Mouse (Mus musculus): ENCODE data around the gene Bin2. TPM values are rescaled to one million over a fixed set of nuclear protein-coding genes. Genes with fewer than 3 reads are reported as not detected.

The Bin2 gene
- polyA plus RNA-seq, 1 experiment from 2014 or later: 1.4 TPM

GRCm38 (mm10) chr15:100686989-100687388 lies 17.6 kb upstream of the Bin2 start:
- no peak for ATAC-seq
- H3K27me3 ChIP-seq (ENCODE audit: control insufficient read depth, insufficient read depth, low read depth, low read length): no peaks in the 10 kb centered on the region
- no peak overlapping the region for H3K4me3 ChIP-seq (ENCODE audit: low read depth, low read length)
- H3K4me1 ChIP-seq (ENCODE audit: control insufficient read depth, insufficient read depth, low read length): no peaks in the 10 kb centered on the region
- no peak overlapping the region for H3K4me2 ChIP-seq (ENCODE audit: low read length)
- no peak overlapping the region for H3K27ac ChIP-seq (ENCODE audit: low read length)
- H3K36me3 ChIP-seq (ENCODE audit: control insufficient read depth, insufficient read depth, low read length): no peaks in the 10 kb centered on the region
- H3K9ac ChIP-seq (ENCODE audit: low read depth, low read length): no peak overlapping the region
- WGBS: 66% methylated on average over 12 of the region's 12 CpGs
- peaks cover 6% of the 10 kb centered on the region; the same call in 1 of the 2 replicates for H3K9me3 ChIP-seq (replicated peaks; ENCODE audit: control insufficient read depth, low read length, poor library complexity, severe bottlenecking)

GRCm38 (mm10) chr15:100686434-100686833 lies 17.1 kb upstream of the Bin2 start:
- Histone ChIP-seq H3K9me3 (replicated peaks; ENCODE audit: control insufficient read depth, low read length, poor library complexity, severe bottlenecking) (peaks cover 6% of the 10 kb centered on the region; the same call in 1 of the 2 replicates), H3K36me3 (ENCODE audit: control insufficient read depth, insufficient read depth, low read length) (no peaks in the 10 kb centered on the region), H3K4me2 (ENCODE audit: low read length) (no peak overlapping the region), H3K9ac (ENCODE audit: low read depth, low read length) (no peak overlapping the region), H3K4me3 (ENCODE audit: low read depth, low read length) (no peak overlapping the region), H3K4me1 (ENCODE audit: control insufficient read depth, insufficient read depth, low read length) (no peaks in the 10 kb centered on the region), H3K27me3 (ENCODE audit: control insufficient read depth, insufficient read depth, low read depth, low read length) (no peaks in the 10 kb centered on the region), H3K27ac (ENCODE audit: low read length) (no peak overlapping the region)
- ATAC-seq: no peak
- WGBS: 79% methylated on average over 6 of the region's 6 CpGs

DNA sequence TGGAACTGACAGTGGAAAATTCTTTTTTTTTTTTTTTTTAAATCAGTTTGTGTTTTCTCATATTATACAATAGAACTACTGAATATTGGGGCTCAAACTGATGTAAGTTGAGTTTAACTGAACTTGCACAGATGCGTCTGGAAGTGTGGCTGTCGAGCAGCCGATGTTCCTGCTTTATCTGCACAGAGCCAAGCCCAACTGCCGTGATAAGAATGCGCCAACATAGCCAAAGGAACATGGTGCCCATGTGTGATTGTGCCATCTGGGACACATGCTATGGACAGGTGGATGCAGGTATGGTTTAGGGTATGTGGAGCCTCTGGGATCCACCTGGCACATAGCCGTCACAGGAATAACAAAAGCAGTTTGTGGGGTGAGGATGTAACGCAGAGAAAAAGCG lies 16.5 kb upstream of the Bin2 start:
- no peaks in the 10 kb centered on the region for H3K36me3 ChIP-seq (ENCODE audit: control insufficient read depth, insufficient read depth, low read length)
- no peak overlapping the region for H3K27ac ChIP-seq (ENCODE audit: low read length)
- H3K9ac ChIP-seq (ENCODE audit: low read depth, low read length): no peak overlapping the region
- no peak for ATAC-seq
- H3K4me3 ChIP-seq (ENCODE audit: low read depth, low read length): no peak overlapping the region
- peaks cover 6% of the 10 kb centered on the region; the same call in 1 of the 2 replicates for H3K9me3 ChIP-seq (replicated peaks; ENCODE audit: control insufficient read depth, low read length, poor library complexity, severe bottlenecking)
- H3K4me2 ChIP-seq (ENCODE audit: low read length): no peak overlapping the region
- WGBS: 90% methylated on average over 8 of the region's 8 CpGs
- H3K27me3 ChIP-seq (ENCODE audit: control insufficient read depth, insufficient read depth, low read depth, low read length): no peaks in the 10 kb centered on the region
- H3K4me1 ChIP-seq (ENCODE audit: control insufficient read depth, insufficient read depth, low read length): no peaks in the 10 kb centered on the region

- no peaks in the 10 kb centered on the region for H3K36me3 ChIP-seq (ENCODE audit: control insufficient read depth, insufficient read depth, low read length)
- peaks cover 1% of the 10 kb centered on the region; the same call in 1 of the 2 replicates for H3K9me3 ChIP-seq (replicated peaks; ENCODE audit: control insufficient read depth, low read length, poor library complexity, severe bottlenecking)
- no peak overlapping the region for H3K4me2 ChIP-seq (ENCODE audit: low read length)
- no peaks in the 10 kb centered on the region for H3K27me3 ChIP-seq (ENCODE audit: control insufficient read depth, insufficient read depth, low read depth, low read length)
- no peak overlapping the region for H3K9ac ChIP-seq (ENCODE audit: low read depth, low read length)
- no peak overlapping the region for H3K27ac ChIP-seq (ENCODE audit: low read length)
- H3K4me3 ChIP-seq (ENCODE audit: low read depth, low read length): no peak overlapping the region
- WGBS: 25% methylated on average over 13 of the region's 13 CpGs
- no peak for ATAC-seq
- no peaks in the 10 kb centered on the region for H3K4me1 ChIP-seq (ENCODE audit: control insufficient read depth, insufficient read depth, low read length)
These were observed 15.9 kb upstream of the Bin2 start for GRCm38 (mm10) chr15:100685255-100685654.

DNA sequence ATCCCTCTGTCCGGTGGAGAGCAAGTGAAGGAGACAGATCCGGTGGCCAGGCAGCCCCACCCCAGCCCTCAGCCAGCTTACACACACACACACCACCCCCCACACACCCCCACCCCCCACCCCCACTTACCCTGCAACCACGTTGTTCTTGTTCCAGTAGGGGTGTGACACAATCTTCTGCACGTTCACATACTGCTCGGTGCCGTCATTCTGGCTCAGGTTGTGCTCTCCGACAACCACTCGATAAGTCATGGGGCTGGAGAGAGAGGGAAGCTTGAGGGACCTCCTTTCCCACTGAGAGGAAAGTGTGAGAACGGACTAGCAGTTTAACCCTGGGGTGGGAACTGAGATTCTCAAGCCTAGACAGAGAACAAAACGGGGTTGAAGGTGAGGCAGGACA lies 15.1 kb upstream of the Bin2 start:
- Histone ChIP-seq H3K9me3 (replicated peaks; ENCODE audit: control insufficient read depth, low read length, poor library complexity, severe bottlenecking) (no peaks in the 10 kb centered on the region), H3K4me3 (ENCODE audit: low read depth, low read length) (no peak overlapping the region), H3K4me2 (ENCODE audit: low read length) (no peak overlapping the region), H3K27me3 (ENCODE audit: control insufficient read depth, insufficient read depth, low read depth, low read length) (no peaks in the 10 kb centered on the region), H3K27ac (ENCODE audit: low read length) (no peak overlapping the region), H3K36me3 (ENCODE audit: control insufficient read depth, insufficient read depth, low read length) (no peaks in the 10 kb centered on the region), H3K4me1 (ENCODE audit: control insufficient read depth, insufficient read depth, low read length) (no peaks in the 10 kb centered on the region), H3K9ac (ENCODE audit: low read depth, low read length) (no peak overlapping the region)
- WGBS: 62% methylated on average over 10 of the region's 10 CpGs
- no peak for ATAC-seq

DNA sequence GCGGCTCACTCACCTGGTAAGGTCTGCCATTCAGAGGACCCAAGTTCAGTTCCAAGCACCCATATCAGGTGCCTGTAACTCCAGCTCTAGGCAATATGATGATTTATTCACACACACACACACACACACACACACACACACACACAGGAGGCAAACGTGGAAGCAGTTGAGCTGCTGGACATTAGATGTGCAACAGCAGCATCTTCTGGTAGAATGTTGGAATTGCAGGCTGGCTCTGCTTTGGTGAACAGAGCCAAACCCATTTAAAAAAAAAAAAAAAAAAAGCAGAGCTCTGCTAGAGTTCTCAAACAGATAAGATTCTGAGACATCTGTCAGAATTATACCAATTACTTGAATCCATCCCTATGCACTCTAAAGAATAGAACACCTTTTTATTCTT lies 13.7 kb upstream of the Bin2 start:
- H3K4me2 ChIP-seq (ENCODE audit: low read length): no peak overlapping the region
- no peak overlapping the region for H3K4me3 ChIP-seq (ENCODE audit: low read depth, low read length)
- WGBS: 48% methylated on average over 2 of the region's 2 CpGs
- ATAC-seq: no peak
- H3K4me1 ChIP-seq (ENCODE audit: control insufficient read depth, insufficient read depth, low read length): no peaks in the 10 kb centered on the region
- no peak overlapping the region for H3K27ac ChIP-seq (ENCODE audit: low read length)
- H3K9me3 ChIP-seq (replicated peaks; ENCODE audit: control insufficient read depth, low read length, poor library complexity, severe bottlenecking): no peaks in the 10 kb centered on the region
- no peak overlapping the region for H3K9ac ChIP-seq (ENCODE audit: low read depth, low read length)
- H3K36me3 ChIP-seq (ENCODE audit: control insufficient read depth, insufficient read depth, low read length): no peaks in the 10 kb centered on the region
- H3K27me3 ChIP-seq (ENCODE audit: control insufficient read depth, insufficient read depth, low read depth, low read length): no peaks in the 10 kb centered on the region

GRCm38 (mm10) chr15:100681770-100682169 lies 12.4 kb upstream of the Bin2 start:
- no peak for ATAC-seq
- Histone ChIP-seq H3K27ac (ENCODE audit: low read length) (no peak overlapping the region), H3K9ac (ENCODE audit: low read depth, low read length) (no peak overlapping the region), H3K4me1 (ENCODE audit: control insufficient read depth, insufficient read depth, low read length) (no peaks in the 10 kb centered on the region), H3K9me3 (replicated peaks; ENCODE audit: control insufficient read depth, low read length, poor library complexity, severe bottlenecking) (no peaks in the 10 kb centered on the region), H3K4me3 (ENCODE audit: low read depth, low read length) (no peak overlapping the region), H3K27me3 (ENCODE audit: control insufficient read depth, insufficient read depth, low read depth, low read length) (no peaks in the 10 kb centered on the region), H3K4me2 (ENCODE audit: low read length) (no peak overlapping the region), H3K36me3 (ENCODE audit: control insufficient read depth, insufficient read depth, low read length) (no peaks in the 10 kb centered on the region)
- 29% methylated on average over 7 of the region's 7 CpGs for WGBS

GRCm38 (mm10) chr15:100680381-100680780 lies 11.0 kb upstream of the Bin2 start:
- 62% methylated on average over 3 of the region's 3 CpGs for WGBS
- no peak overlapping the region for H3K9ac ChIP-seq (ENCODE audit: low read depth, low read length)
- H3K27ac ChIP-seq (ENCODE audit: low read length): no peak overlapping the region
- no peaks in the 10 kb centered on the region for H3K9me3 ChIP-seq (replicated peaks; ENCODE audit: control insufficient read depth, low read length, poor library complexity, severe bottlenecking)
- no peak overlapping the region for H3K4me3 ChIP-seq (ENCODE audit: low read depth, low read length)
- no peaks in the 10 kb centered on the region for H3K36me3 ChIP-seq (ENCODE audit: control insufficient read depth, insufficient read depth, low read length)
- H3K27me3 ChIP-seq (ENCODE audit: control insufficient read depth, insufficient read depth, low read depth, low read length): no peaks in the 10 kb centered on the region
- no peak for ATAC-seq
- no peaks in the 10 kb centered on the region for H3K4me1 ChIP-seq (ENCODE audit: control insufficient read depth, insufficient read depth, low read length)
- no peak overlapping the region for H3K4me2 ChIP-seq (ENCODE audit: low read length)

DNA sequence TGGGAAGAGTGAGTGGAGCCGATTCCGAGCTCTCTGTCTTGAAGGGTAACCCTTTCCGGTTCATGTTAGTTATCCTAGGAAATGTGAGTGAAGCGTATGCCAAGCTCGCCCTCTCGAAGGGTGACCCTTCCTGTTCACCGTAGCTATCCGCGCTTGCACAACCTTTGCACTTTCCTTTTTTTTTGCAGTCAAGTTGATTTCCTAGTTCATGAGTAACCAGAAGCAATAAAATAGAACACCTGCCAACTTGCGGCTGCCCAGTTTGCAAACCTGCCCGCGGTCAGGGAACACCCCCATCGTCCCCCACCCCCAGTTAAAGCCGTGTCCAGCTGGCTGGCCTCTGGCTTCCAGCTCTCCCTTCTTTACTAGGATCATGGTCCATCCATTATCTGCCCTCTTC lies 9.7 kb upstream of the Bin2 start:
- Histone ChIP-seq H3K9me3 (replicated peaks; ENCODE audit: control insufficient read depth, low read length, poor library complexity, severe bottlenecking) (no peaks in the 10 kb centered on the region), H3K4me1 (ENCODE audit: control insufficient read depth, insufficient read depth, low read length) (no peaks in the 10 kb centered on the region), H3K4me2 (ENCODE audit: low read length) (no peak overlapping the region), H3K27ac (ENCODE audit: low read length) (no peak overlapping the region), H3K27me3 (ENCODE audit: control insufficient read depth, insufficient read depth, low read depth, low read length) (no peaks in the 10 kb centered on the region), H3K9ac (ENCODE audit: low read depth, low read length) (no peak overlapping the region), H3K4me3 (ENCODE audit: low read depth, low read length) (no peak overlapping the region), H3K36me3 (ENCODE audit: control insufficient read depth, insufficient read depth, low read length) (no peaks in the 10 kb centered on the region)
- WGBS: 93% methylated on average over 14 of the region's 14 CpGs
- ATAC-seq: no peak

DNA sequence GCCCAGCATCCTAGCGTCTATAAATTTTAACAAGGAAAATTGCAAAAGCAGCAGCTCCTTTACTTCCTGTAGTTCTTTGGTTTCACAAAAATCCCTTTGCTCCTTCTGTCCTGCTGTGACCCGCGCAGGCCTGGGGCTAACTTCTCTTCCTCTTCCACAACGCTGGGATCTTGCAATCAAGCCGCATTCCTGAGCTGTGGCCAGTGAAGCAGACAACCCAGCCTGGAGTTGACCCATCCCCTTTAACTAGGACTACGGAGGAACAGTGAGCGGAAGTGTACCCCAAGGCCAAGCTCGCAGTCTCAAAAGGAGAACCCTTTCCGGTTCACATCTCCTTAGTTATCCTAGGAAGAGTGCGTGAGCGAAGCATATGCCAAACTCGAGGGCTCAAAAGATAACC lies 9.2 kb upstream of the Bin2 start:
- WGBS: 82% methylated on average over 12 of the region's 12 CpGs
- Histone ChIP-seq H3K4me1 (ENCODE audit: control insufficient read depth, insufficient read depth, low read length) (no peaks in the 10 kb centered on the region), H3K27me3 (ENCODE audit: control insufficient read depth, insufficient read depth, low read depth, low read length) (no peaks in the 10 kb centered on the region), H3K36me3 (ENCODE audit: control insufficient read depth, insufficient read depth, low read length) (no peaks in the 10 kb centered on the region), H3K9me3 (replicated peaks; ENCODE audit: control insufficient read depth, low read length, poor library complexity, severe bottlenecking) (no peaks in the 10 kb centered on the region), H3K9ac (ENCODE audit: low read depth, low read length) (no peak overlapping the region), H3K27ac (ENCODE audit: low read length) (no peak overlapping the region), H3K4me3 (ENCODE audit: low read depth, low read length) (no peak overlapping the region), H3K4me2 (ENCODE audit: low read length) (no peak overlapping the region)
- no peak for ATAC-seq

Data from midbrain, embryonic 16.5 days (tissue).